Mouse (Mus musculus): Measurements from ENCODE around the gene Fam107b. TPM values are rescaled to one million over a fixed set of nuclear protein-coding genes. Genes with fewer than 3 reads are reported as not detected.
"Not testable (repeated sequence)": the region's sequence is repeated elsewhere in the genome, so short reads cannot be mapped to it uniquely, and the experiment has no call there.

The Fam107b gene
- polyA plus RNA-seq, 1 experiment from 2014 or later = 51.8 TPM

- H3K36me3 ChIP-seq = no peaks in the 10 kb centered on the region
- no peak overlapping the region for H3K9ac ChIP-seq
- no peak for ATAC-seq (ENCODE audit: low FRiP score, low read depth)
- H3K4me3 ChIP-seq = no peak overlapping the region
- H3K9me3 ChIP-seq = no peaks in the 10 kb centered on the region
- H3K4me2 ChIP-seq (replicated peaks) = no peak overlapping the region
- no peaks in the 10 kb centered on the region for H3K4me1 ChIP-seq
- WGBS = 94% methylated on average over 1 of the region's 1 CpGs
- H3K27me3 ChIP-seq (replicated peaks) = no peaks in the 10 kb centered on the region
- no peak overlapping the region for H3K27ac ChIP-seq
These were observed 105.2 kb downstream of the Fam107b start for GRCm38 (mm10) chr2:3675481-3675880.

DNA sequence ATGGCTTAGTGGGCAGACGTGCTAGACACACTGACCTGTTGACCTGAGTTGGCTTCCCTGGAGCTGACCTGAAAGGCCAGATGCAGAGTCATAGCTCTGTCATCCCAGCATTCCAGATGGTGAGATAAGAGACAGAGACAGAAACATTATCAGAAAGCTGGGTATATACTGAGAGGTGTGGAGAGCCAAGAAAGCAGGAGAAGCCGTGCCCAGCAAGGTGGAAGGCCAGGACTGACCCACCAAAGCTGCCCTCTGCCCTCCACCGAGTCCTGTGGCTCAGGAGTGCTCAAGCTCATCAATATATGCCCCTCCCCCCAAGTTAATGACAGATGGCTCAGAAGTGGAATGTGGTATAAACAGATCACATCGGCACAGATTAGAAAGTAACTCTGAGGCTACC, 112.4 kb downstream of the Fam107b start:
- ATAC-seq (ENCODE audit: low FRiP score, low read depth) = no peak
- H3K27ac ChIP-seq = no peak overlapping the region

GRCm38 (mm10) chr2:3683343-3683742, 113.1 kb downstream of the Fam107b start:
- Histone ChIP-seq H3K4me3 (no peak overlapping the region), H3K27me3 (replicated peaks) (no peaks in the 10 kb centered on the region), H3K36me3 (no peaks in the 10 kb centered on the region), H3K9me3 (no peaks in the 10 kb centered on the region), H3K9ac (no peak overlapping the region), H3K4me1 (peaks cover 9% of the 10 kb centered on the region), H3K27ac (no peak overlapping the region), H3K4me2 (replicated peaks) (no peak overlapping the region)
- ATAC-seq (ENCODE audit: low FRiP score, low read depth) = peak; percentile 4; the same call in 1 of the 2 replicates
- WGBS = 62% methylated on average over 5 of the region's 5 CpGs

More for the DNA sequence above, 112.4 kb downstream of the Fam107b start:
- H3K4me3 ChIP-seq = no peak overlapping the region
- no peak overlapping the region for H3K9ac ChIP-seq
- H3K27me3 ChIP-seq (replicated peaks) = no peaks in the 10 kb centered on the region
- no peak overlapping the region for H3K4me2 ChIP-seq (replicated peaks)
- H3K4me1 ChIP-seq = peaks cover 9% of the 10 kb centered on the region
- H3K9me3 ChIP-seq = no peaks in the 10 kb centered on the region
- H3K36me3 ChIP-seq = no peaks in the 10 kb centered on the region
- 75% methylated on average over 4 of the region's 4 CpGs for WGBS

GRCm38 (mm10) chr2:3683751-3684229, 113.5 kb downstream of the Fam107b start:
- H3K4me1 ChIP-seq = peaks cover 9% of the 10 kb centered on the region
- no peak overlapping the region for H3K4me2 ChIP-seq (replicated peaks)
- 40% methylated on average over 6 of the region's 6 CpGs for WGBS
- peak; percentile 41; the same call in 1 of the 2 replicates for ATAC-seq (ENCODE audit: low FRiP score, low read depth)
- no peak overlapping the region for H3K27ac ChIP-seq
- no peaks in the 10 kb centered on the region for H3K9me3 ChIP-seq
- H3K36me3 ChIP-seq = no peaks in the 10 kb centered on the region
- no peak overlapping the region for H3K9ac ChIP-seq
- no peaks in the 10 kb centered on the region for H3K27me3 ChIP-seq (replicated peaks)
- no peak overlapping the region for H3K4me3 ChIP-seq

DNA sequence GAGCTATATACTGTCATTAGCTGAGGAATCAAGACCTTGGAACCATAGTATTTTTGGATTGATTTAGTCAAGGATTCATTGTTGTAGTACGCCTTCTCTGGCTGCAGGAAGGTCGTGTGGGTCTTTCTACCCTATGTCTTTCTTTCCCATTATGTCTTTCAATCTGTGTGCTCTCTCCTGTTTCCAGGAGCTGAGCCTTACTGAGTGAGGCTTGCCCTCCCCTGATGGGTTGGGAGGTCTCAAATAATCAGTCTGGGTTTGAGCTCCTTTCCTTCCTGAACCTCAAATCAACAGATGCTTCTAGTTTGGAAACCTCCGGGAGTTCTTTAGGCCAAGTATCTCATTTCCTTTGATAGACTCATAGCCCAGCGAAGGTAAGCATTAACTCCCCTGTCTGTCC, 119.9 kb downstream of the Fam107b start:
- Histone ChIP-seq H3K27ac (no peak overlapping the region), H3K4me2 (replicated peaks) (no peak overlapping the region), H3K9ac (no peak overlapping the region), H3K4me3 (no peak overlapping the region), H3K9me3 (no peaks in the 10 kb centered on the region), H3K27me3 (replicated peaks) (no peaks in the 10 kb centered on the region), H3K36me3 (no peaks in the 10 kb centered on the region), H3K4me1 (no peaks in the 10 kb centered on the region)
- no peak for ATAC-seq (ENCODE audit: low FRiP score, low read depth)
- WGBS = 82% methylated on average over 4 of the region's 4 CpGs

DNA sequence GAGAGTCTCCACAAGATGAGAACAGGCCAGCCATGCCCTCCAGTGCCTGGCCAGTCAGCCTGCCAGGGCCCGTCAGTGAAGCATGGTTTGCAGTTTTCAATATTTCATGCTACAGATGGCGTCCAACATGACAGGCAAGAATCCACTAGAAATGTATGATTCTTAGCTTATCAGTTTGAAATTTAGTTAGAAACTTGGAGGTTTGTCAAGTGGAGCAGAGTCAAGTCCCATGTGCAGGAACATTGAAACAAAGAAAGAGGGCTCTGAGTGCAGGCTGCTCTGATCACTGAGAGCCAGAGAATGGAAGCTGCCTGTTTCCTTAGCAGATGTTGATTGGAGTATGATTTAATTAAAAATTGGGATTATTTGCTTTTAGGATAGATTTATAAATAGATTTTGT, 122.5 kb downstream of the Fam107b start:
- Histone ChIP-seq H3K27ac (no peak overlapping the region), H3K4me3 (no peak overlapping the region), H3K27me3 (replicated peaks) (no peaks in the 10 kb centered on the region), H3K4me1 (no peaks in the 10 kb centered on the region), H3K9ac (no peak overlapping the region), H3K9me3 (no peaks in the 10 kb centered on the region), H3K4me2 (replicated peaks) (no peak overlapping the region), H3K36me3 (no peaks in the 10 kb centered on the region)
- no peak for ATAC-seq (ENCODE audit: low FRiP score, low read depth)
- WGBS = 84% methylated on average over 2 of the region's 2 CpGs

DNA sequence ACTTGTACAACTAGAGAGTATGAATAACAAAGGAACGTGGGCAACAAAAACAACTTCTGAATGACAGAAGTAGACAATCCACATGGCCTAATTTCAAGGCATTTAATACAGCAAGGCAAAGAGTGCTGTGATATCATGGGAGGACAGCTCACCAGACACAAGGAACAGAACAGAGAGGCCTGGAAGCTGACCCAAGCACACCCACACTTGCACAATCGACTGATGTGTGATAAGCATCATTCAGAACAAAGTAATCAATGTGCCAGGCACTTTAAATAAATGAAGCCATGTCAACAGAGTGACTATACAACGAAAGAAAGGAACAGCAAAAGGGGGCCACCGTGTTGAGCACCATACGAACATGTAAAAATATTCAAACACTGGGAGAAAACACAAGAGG, 125.6 kb downstream of the Fam107b start:
- no peaks in the 10 kb centered on the region for H3K36me3 ChIP-seq
- H3K4me1 ChIP-seq = no peaks in the 10 kb centered on the region
- no peak overlapping the region for H3K4me2 ChIP-seq (replicated peaks)
- H3K27me3 ChIP-seq (replicated peaks) = no peaks in the 10 kb centered on the region
- no peak overlapping the region for H3K9ac ChIP-seq
- no peak for ATAC-seq (ENCODE audit: low FRiP score, low read depth)
- 90% methylated on average over 5 of the region's 5 CpGs for WGBS
- H3K4me3 ChIP-seq = no peak overlapping the region
- no peaks in the 10 kb centered on the region for H3K9me3 ChIP-seq
- no peak overlapping the region for H3K27ac ChIP-seq

- no peaks in the 10 kb centered on the region for H3K9me3 ChIP-seq
- 74% methylated on average over 1 of the region's 1 CpGs for WGBS
- no peaks in the 10 kb centered on the region for H3K27me3 ChIP-seq (replicated peaks)
- no peaks in the 10 kb centered on the region for H3K4me1 ChIP-seq
- no peak for ATAC-seq (ENCODE audit: low FRiP score, low read depth)
- H3K27ac ChIP-seq = no peak overlapping the region
- no peaks in the 10 kb centered on the region for H3K36me3 ChIP-seq
- no peak overlapping the region for H3K4me3 ChIP-seq
- H3K4me2 ChIP-seq (replicated peaks) = no peak overlapping the region
- no peak overlapping the region for H3K9ac ChIP-seq
These were observed 130.1 kb downstream of the Fam107b start for GRCm38 (mm10) chr2:3700368-3700767.

GRCm38 (mm10) chr2:3702640-3703190, 132.4 kb downstream of the Fam107b start:
- no peaks in the 10 kb centered on the region for H3K27me3 ChIP-seq (replicated peaks)
- no peak overlapping the region for H3K4me3 ChIP-seq
- no peaks in the 10 kb centered on the region for H3K9me3 ChIP-seq
- WGBS = 88% methylated on average over 7 of the region's 7 CpGs
- H3K36me3 ChIP-seq = no peaks in the 10 kb centered on the region
- ATAC-seq (ENCODE audit: low FRiP score, low read depth) = no peak
- no peak overlapping the region for H3K4me2 ChIP-seq (replicated peaks)
- H3K4me1 ChIP-seq = no peaks in the 10 kb centered on the region
- no peak overlapping the region for H3K27ac ChIP-seq
- H3K9ac ChIP-seq = no peak overlapping the region

DNA sequence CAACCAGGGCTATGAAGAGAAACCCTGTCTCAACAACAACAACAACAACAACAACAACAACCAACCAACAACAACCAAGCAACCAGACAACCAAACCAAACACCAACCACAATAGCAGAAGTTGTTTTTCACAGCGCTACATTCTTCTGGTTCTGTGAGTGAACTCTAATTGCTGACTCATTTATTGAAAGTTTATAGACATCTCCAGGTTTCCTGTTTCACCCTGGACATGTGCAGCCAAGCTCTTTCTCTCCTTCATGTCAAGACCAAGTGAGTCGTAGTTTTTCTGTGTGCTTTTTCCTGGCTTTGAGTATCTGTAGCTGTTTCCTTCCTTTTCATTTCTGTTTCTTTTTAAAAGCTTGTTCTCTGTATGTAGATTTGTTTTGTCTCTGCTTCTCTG, 133.5 kb downstream of the Fam107b start:
- Histone ChIP-seq H3K36me3 (no peaks in the 10 kb centered on the region), H3K4me2 (replicated peaks) (no peak overlapping the region), H3K4me3 (no peak overlapping the region), H3K9me3 (no peaks in the 10 kb centered on the region), H3K9ac (no peak overlapping the region), H3K27ac (no peak overlapping the region), H3K4me1 (no peaks in the 10 kb centered on the region), H3K27me3 (replicated peaks) (no peaks in the 10 kb centered on the region)
- 86% methylated on average over 2 of the region's 2 CpGs for WGBS
- ATAC-seq (ENCODE audit: low FRiP score, low read depth) = no peak

DNA sequence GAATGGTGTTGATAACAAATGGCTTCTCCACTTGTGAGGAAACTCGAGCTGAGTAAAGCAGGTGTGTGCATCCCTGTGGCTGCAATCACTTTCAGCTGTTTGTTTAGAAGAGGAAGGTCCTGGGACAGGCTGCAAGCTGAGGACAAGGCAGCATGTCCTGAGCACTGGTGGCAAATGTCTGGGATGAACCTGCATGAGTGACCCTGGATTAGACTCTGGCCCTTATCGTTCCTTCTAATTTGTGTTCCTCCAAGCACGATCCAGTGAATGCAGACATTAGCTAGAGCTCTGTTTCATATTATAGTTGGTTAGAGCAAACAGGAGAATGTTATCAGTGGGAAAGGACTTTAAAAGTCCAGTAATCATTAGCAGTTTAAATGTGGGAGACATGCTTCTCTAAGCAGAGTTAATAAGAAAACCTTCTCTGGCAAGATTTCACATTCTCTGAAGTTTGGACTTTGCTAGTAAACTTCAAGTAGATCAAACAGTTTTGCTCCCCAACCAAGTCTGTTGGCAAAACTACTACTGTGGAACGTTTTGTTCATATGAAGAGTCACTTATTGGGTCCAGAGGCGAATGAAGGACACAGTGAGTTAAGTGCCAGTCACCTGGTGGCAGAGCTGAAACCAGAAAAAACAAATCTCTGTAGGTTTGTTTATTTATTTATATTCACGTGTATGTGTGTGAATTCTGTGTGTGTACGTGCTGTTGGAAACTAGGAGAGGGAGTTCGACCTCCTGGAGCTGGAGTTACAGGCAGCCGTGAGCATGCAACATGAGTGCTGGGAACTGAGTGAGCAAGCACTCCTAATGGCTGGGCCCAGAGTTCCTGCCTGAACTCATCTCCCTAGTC, 134.2 kb downstream of the Fam107b start:
- Histone ChIP-seq H3K9me3 (no peaks in the 10 kb centered on the region), H3K27me3 (replicated peaks) (no peaks in the 10 kb centered on the region), H3K36me3 (no peaks in the 10 kb centered on the region), H3K9ac (no peak overlapping the region), H3K4me1 (no peaks in the 10 kb centered on the region), H3K4me2 (replicated peaks) (no peak overlapping the region), H3K27ac (no peak overlapping the region), H3K4me3 (no peak overlapping the region)
- 73% methylated on average over 9 of the region's 9 CpGs for WGBS
- ATAC-seq (ENCODE audit: low FRiP score, low read depth) = no peak

- WGBS = 80% methylated on average over 3 of the region's 3 CpGs
- not testable (repeated sequence) for H3K4me1 ChIP-seq; H3K27me3 ChIP-seq (replicated peaks); ATAC-seq (ENCODE audit: low FRiP score, low read depth); H3K27ac ChIP-seq; H3K9me3 ChIP-seq; H3K4me2 ChIP-seq (replicated peaks); H3K36me3 ChIP-seq; H3K9ac ChIP-seq; H3K4me3 ChIP-seq
These were observed 135.0 kb downstream of the Fam107b start for GRCm38 (mm10) chr2:3705283-3705682.

DNA sequence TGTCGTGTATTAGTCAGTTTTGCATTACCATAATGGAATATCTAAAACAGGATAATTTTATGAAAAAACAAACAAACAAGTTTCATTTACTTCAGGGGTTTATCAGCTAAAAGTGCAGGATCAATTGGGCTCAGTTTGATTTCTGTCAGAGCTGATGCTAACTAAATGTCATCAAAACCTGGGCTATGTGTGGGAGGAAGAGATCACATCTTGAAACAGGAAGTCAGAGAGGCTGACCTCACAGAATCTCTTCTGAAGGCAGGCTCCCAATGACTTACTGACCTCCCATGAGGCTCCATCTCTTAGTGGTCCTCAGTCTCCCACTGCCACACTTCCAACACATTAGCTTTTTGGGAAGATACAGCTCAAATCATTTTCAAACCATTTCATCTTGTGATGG, 136.9 kb downstream of the Fam107b start:
- no peak overlapping the region for H3K4me2 ChIP-seq (replicated peaks)
- no peaks in the 10 kb centered on the region for H3K36me3 ChIP-seq
- no peak for ATAC-seq (ENCODE audit: low FRiP score, low read depth)
- no peaks in the 10 kb centered on the region for H3K9me3 ChIP-seq
- H3K4me1 ChIP-seq = no peaks in the 10 kb centered on the region
- no peak overlapping the region for H3K9ac ChIP-seq
- no peaks in the 10 kb centered on the region for H3K27me3 ChIP-seq (replicated peaks)
- no peak overlapping the region for H3K27ac ChIP-seq
- 90% methylated on average over 1 of the region's 1 CpGs for WGBS
- no peak overlapping the region for H3K4me3 ChIP-seq

All from neural tube, embryonic 12.5 days (tissue).